Mouse (Mus musculus) c-Kit-positive CD71-negative TER-119-negative erythroid progenitor cells, embryonic 14.5 days (primary cell): ENCODE results near the gene Specc1l.

Source experiments
- DNase-seq: peaks from one replicate; pipeline ENCODE4 v3.0.0-alpha.2; 2013; ENCODE audit warnings: low read depth

Gene Specc1l

GRCm38 (mm10) chr10:75355341-75355740 lies 143.5 kb downstream of the Specc1l start:
- DNase-seq = no peak
